In genomic region chr3:63613652-63614051, GRCm38 (mm10) we compare ENCODE assay signal across 17 mouse cellular contexts.
DNase-seq lines count a peak whose midpoint lies in the region; ATAC-seq lines count a peak whose summit lies in the region.
"Had no signal": no experiment of that assay in that cellular context is flagged by ENCODE, and none has a peak within 500 bp of the region (broad histone marks: within the 10 kb centered on the region; RNA-seq: fewer than 3 reads in every experiment).

No protein-coding gene starts in this region.

- H3K4me3 ChIP-seq in hindbrain, embryonic 13.5 days: no peak overlapping the region
- no peak overlapping the region for H3K4me3 ChIP-seq in hindbrain, embryonic 10.5 days
- no peak overlapping the region for H3K4me3 ChIP-seq in midbrain, embryonic 13.5 days (replicated peaks)
- H3K4me3 ChIP-seq: heart, embryonic 13.5 days; limb, embryonic 10.5 days; stomach, embryonic 15.5 days had no signal

- intact Hi-C loops in heart, postnatal 25 days (cut with DNase I): no loop called here

- no peak overlapping the region for H3K4me2 ChIP-seq in hindbrain, embryonic 13.5 days
- H3K4me2 ChIP-seq in midbrain, embryonic 13.5 days (replicated peaks): no peak overlapping the region
- H3K4me2 ChIP-seq: heart, embryonic 13.5 days; stomach, embryonic 15.5 days had no signal

- 0 out of 2 replicates have a peak, but pooled peaks cover 4% of the 10 kb centered on the region for H3K9me3 ChIP-seq in hindbrain, embryonic 13.5 days
- H3K9me3 ChIP-seq in hindbrain, embryonic 10.5 days: no peaks in the 10 kb centered on the region
- no peaks in the 10 kb centered on the region for H3K9me3 ChIP-seq in midbrain, embryonic 13.5 days
- H3K9me3 ChIP-seq: heart, embryonic 13.5 days; limb, embryonic 10.5 days; stomach, embryonic 15.5 days had no signal

- no peaks in the 10 kb centered on the region for H3K27me3 ChIP-seq in hindbrain, embryonic 13.5 days
- no peaks in the 10 kb centered on the region for H3K27me3 ChIP-seq in hindbrain, embryonic 10.5 days (ENCODE audit: insufficient read depth, poor library complexity, severe bottlenecking)
- no peaks in the 10 kb centered on the region for H3K27me3 ChIP-seq in midbrain, embryonic 13.5 days
- H3K27me3 ChIP-seq: heart, embryonic 13.5 days; stomach, embryonic 15.5 days had no signal

- no peaks in the 10 kb centered on the region for H3K36me3 ChIP-seq in hindbrain, embryonic 13.5 days
- H3K36me3 ChIP-seq in hindbrain, embryonic 10.5 days: no peaks in the 10 kb centered on the region
- no peaks in the 10 kb centered on the region for H3K36me3 ChIP-seq in midbrain, embryonic 13.5 days
- H3K36me3 ChIP-seq: heart, embryonic 13.5 days; limb, embryonic 10.5 days; stomach, embryonic 15.5 days had no signal

- WGBS in hindbrain, embryonic 13.5 days: 11% methylated on average over 1 of the region's 1 CpGs
- 37% methylated on average over 1 of the region's 1 CpGs for WGBS in hindbrain, embryonic 10.5 days
- 16% methylated on average over 1 of the region's 1 CpGs for WGBS in midbrain, embryonic 13.5 days

- no peak for DNase-seq in hindbrain, embryonic 10.5 days (ENCODE audit: low spot score)
- DNase-seq in Muller cell, postnatal 12 days (ENCODE audit: inconsistent ontology term): peak; percentile 0
- DNase-seq in brain, embryonic 18.5 days (ENCODE audit: low read depth, low spot score): peak; percentile 39
- no peak for DNase-seq in spleen, postnatal 10 days (ENCODE audit: low spot score in 2 of 2)
- DNase-seq in heart, postnatal 25 days (ENCODE audit: low spot score): no peak
- DNase-seq in adrenal gland, adult 18-20 months (ENCODE audit: low spot score in 2 of 2): no peak
- DNase-seq: cerebellum, adult 2 months; gastrocnemius, postnatal 25 days; kidney, postnatal 10 days; right cerebral cortex, postnatal 25 days; thymus, postnatal 25 days had no signal

- H3K9ac ChIP-seq in hindbrain, embryonic 13.5 days: no peak overlapping the region
- H3K9ac ChIP-seq in midbrain, embryonic 13.5 days (replicated peaks): no peak overlapping the region
- H3K9ac ChIP-seq: heart, embryonic 13.5 days; liver, embryonic 14.5 days; stomach, embryonic 15.5 days had no signal

- H3K4me1 ChIP-seq in hindbrain, embryonic 13.5 days (replicated peaks): peaks cover 24% of the 10 kb centered on the region; the same call in 1 of the 2 replicates
- peaks cover 13% of the 10 kb centered on the region for H3K4me1 ChIP-seq in hindbrain, embryonic 10.5 days (replicated peaks)
- peaks cover 37% of the 10 kb centered on the region for H3K4me1 ChIP-seq in midbrain, embryonic 13.5 days (replicated peaks)
- H3K4me1 ChIP-seq: stomach, embryonic 15.5 days had no signal

- H3K27ac ChIP-seq in hindbrain, embryonic 13.5 days: no peak overlapping the region
- H3K27ac ChIP-seq in hindbrain, embryonic 10.5 days: no peak overlapping the region
- no peak overlapping the region for H3K27ac ChIP-seq in midbrain, embryonic 13.5 days
- H3K27ac ChIP-seq: heart, embryonic 13.5 days; limb, embryonic 10.5 days; liver, embryonic 14.5 days; stomach, embryonic 15.5 days had no signal

- ATAC-seq in hindbrain, embryonic 13.5 days (ENCODE audit: low FRiP score): peak; percentile 59; the same call in 1 of the 2 replicates
- ATAC-seq in midbrain, embryonic 13.5 days: peak; percentile 71

Comparison
In these comparisons a context has a peak if more than half of its experiments do, and no peak if none do; other contexts are left out.
1. DNase-seq: peak in Muller cell, postnatal 12 days (single experiment) and brain, embryonic 18.5 days (single experiment); none in hindbrain, embryonic 10.5 days (single experiment), spleen, postnatal 10 days (0 of 2), heart, postnatal 25 days (single experiment) and adrenal gland, adult 18-20 months (0 of 2).